Mouse (Mus musculus) limb, embryonic 15.5 days (tissue): ENCODE data around the gene Zbtb20. TPM values are rescaled to one million over a fixed set of nuclear protein-coding genes. Genes with fewer than 3 reads are reported as not detected.

Experiments used
- ATAC-seq: fragments of 200-750 bp; cut with Nextera tagmentation; 2 replicates; pipeline ENCODE4 v1.8.0; 2017; ENCODE audit warnings: low read depth, moderate TSS enrichment; ENCODE audit not compliant: insufficient number of reproducible peaks, low FRiP score, low TSS enrichment
- H3K27ac ChIP-seq: fragments of 300-500 bp; sonication (generic); 2 replicates; pipeline ENCODE4 v1.5.1; 2015; ENCODE audit warnings: moderate library complexity, mild to moderate bottlenecking, inconsistent platforms
- H3K27me3 ChIP-seq: fragments of 300-500 bp; sonication (generic); 2 replicates; pipeline ENCODE4 v1.6.1; 2015; ENCODE audit warnings: inconsistent platforms
- H3K36me3 ChIP-seq: fragments of 300-500 bp; sonication (generic); 2 replicates; pipeline ENCODE4 v1.6.1; 2015; ENCODE audit warnings: inconsistent platforms
- H3K4me1 ChIP-seq: fragments of 300-500 bp; sonication (generic); 2 replicates; pipeline ENCODE4 v1.6.1; 2015; ENCODE audit warnings: inconsistent platforms
- H3K4me2 ChIP-seq: fragments of 300-500 bp; sonication (generic); 2 replicates; pipeline ENCODE4 v1.6.1; 2015; ENCODE audit warnings: mild to moderate bottlenecking, inconsistent platforms
- H3K4me3 ChIP-seq: fragments of 300-500 bp; sonication (generic); 2 replicates; pipeline ENCODE4 v1.5.1; 2015; ENCODE audit warnings: mild to moderate bottlenecking, inconsistent platforms
- H3K9ac ChIP-seq: fragments of 300-500 bp; sonication (generic); 2 replicates; pipeline ENCODE4 v1.6.1; 2015; ENCODE audit warnings: inconsistent platforms
- H3K9me3 ChIP-seq: fragments of 300-500 bp; sonication (generic); 2 replicates; pipeline ENCODE4 v1.6.1; 2016; ENCODE audit warnings: inconsistent platforms
- WGBS: fragments of 180-500 bp; shearing (Covaris S2); methylation state at CpG from one replicate; pipeline ENCODE4 v1.1.7; 2015; 5-methylcytosine and 5-hydroxymethylcytosine counted together
- polyA plus RNA-seq: library from polyadenylated mRNA; unstranded; fragments of >200 nt; fragmentation: Nextera tagmentation; extraction: Ambion mirVana; gene quantifications from 2 replicates; pipeline ENCODE4 v1.2.1, GENCODE M21; 2015

Zbtb20 gene
- polyA plus RNA-seq, 1 experiment from 2014 or later, result 22.4 TPM

DNA sequence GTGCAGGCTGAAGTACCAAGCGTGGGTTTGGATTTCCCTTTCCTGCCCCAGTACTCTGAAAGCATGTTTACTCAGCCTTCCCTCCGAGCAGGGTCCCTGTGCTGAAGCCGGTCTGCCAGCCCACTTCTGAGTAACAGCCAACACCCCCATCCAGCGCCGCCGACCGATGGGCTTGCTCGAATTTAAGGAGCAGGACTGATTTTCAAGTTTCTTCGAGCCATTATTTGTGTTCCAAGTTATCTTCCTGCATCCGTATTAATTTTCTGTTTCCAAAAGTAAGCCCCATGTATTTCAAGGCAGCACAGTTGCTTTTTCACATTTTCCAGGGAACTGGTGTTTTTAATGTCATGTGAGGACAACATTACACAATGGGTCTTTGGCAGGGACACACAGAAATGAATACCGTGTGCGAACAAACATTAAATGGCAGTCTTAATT lies 664.0 kb downstream of the Zbtb20 start:
- Histone ChIP-seq H3K27ac (peak overlapping the region; percentile 3; the same call in 1 of the 2 replicates), H3K4me2 (no peak overlapping the region), H3K27me3 (no peaks in the 10 kb centered on the region), H3K9ac (no peak overlapping the region), H3K4me1 (no peaks in the 10 kb centered on the region), H3K9me3 (no peaks in the 10 kb centered on the region), H3K4me3 (no peak overlapping the region), H3K36me3 (no peaks in the 10 kb centered on the region)
- 66% methylated on average over 12 of the region's 12 CpGs for WGBS
- no peak for ATAC-seq

DNA sequence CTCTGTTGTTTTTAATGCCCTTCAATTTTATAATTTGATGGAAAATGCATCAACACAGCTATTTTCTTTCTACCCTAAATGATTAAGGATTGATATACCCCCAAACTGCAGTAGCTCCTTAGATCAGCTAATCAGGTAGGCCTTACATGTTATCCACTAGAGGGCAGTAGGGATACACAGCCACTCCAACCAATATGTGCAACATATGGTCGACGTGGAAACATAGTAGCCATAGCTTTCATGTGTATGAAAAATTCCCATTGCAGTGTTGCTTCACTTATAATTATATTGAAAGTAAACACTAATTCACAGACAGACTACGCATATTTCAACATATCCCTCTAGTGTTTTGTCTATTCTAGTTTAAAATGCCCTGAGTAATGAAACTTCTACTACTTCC lies 664.4 kb downstream of the Zbtb20 start:
- Histone ChIP-seq H3K9ac (no peak overlapping the region), H3K4me3 (no peak overlapping the region), H3K4me2 (no peak overlapping the region), H3K4me1 (no peaks in the 10 kb centered on the region), H3K27ac (no peak overlapping the region), H3K9me3 (no peaks in the 10 kb centered on the region), H3K27me3 (no peaks in the 10 kb centered on the region), H3K36me3 (no peaks in the 10 kb centered on the region)
- ATAC-seq, result no peak
- 28% methylated on average over 3 of the region's 3 CpGs for WGBS

DNA sequence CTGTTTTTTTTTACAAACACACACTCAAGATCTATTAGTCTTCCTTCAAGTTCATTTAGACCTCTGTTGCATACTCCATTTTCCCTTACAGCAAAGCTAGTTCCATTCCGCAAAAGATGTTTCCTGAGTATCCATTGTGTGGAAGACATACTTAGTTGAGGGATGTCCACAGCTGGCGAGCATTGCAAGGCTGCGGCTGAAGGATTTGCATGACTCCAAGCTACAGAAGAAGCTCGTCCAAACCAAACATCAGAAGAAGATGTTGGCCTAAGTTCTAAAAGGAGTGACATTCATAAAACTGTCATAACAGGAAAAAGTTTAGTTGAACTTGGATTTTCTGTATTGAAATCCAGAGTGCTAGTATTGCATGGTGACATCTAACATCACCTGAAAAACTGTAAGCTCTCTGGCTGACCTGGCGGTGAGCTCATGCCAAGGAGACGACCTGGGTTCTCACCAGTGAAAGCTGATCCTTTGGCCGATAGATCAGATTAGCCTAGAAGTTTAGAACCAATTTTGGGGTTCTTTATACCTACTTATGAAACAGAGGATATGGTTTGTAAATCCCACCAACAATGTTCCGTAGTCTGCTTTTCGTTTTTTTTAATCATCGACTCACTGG lies 665.0 kb downstream of the Zbtb20 start:
- no peak overlapping the region for H3K9ac ChIP-seq
- H3K27ac ChIP-seq, result no peak overlapping the region
- H3K4me1 ChIP-seq, result no peaks in the 10 kb centered on the region
- ATAC-seq, result no peak
- WGBS, result 87% methylated on average over 10 of the region's 10 CpGs
- no peaks in the 10 kb centered on the region for H3K36me3 ChIP-seq
- no peaks in the 10 kb centered on the region for H3K9me3 ChIP-seq
- H3K4me2 ChIP-seq, result no peak overlapping the region
- H3K4me3 ChIP-seq, result no peak overlapping the region
- H3K27me3 ChIP-seq, result no peaks in the 10 kb centered on the region

DNA sequence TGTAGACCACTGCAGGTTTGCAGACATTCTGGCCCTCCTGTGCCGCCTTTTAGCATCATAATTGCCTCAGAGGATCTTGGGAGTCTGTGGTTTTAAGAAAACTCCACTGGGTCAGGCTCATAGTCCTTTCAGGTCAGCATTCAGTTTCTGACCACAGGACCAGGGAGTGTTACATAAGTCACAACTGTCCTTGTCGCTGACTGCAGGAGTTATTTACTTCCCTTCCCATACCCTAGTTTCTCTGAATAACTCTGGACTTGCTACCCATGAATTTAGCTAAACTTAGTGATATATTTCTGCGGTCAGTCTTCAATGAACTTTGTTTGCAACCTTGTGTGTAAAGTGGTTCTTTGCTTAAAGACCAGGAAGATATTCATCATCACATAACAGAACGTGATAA lies 669.6 kb downstream of the Zbtb20 start:
- H3K4me2 ChIP-seq, result no peak overlapping the region
- H3K4me3 ChIP-seq, result no peak overlapping the region
- no peak for ATAC-seq
- H3K27ac ChIP-seq, result no peak overlapping the region
- H3K27me3 ChIP-seq, result no peaks in the 10 kb centered on the region
- no peaks in the 10 kb centered on the region for H3K9me3 ChIP-seq
- no peak overlapping the region for H3K9ac ChIP-seq
- H3K36me3 ChIP-seq, result no peaks in the 10 kb centered on the region
- peaks cover 12% of the 10 kb centered on the region for H3K4me1 ChIP-seq
- 88% methylated on average over 4 of the region's 4 CpGs for WGBS

DNA sequence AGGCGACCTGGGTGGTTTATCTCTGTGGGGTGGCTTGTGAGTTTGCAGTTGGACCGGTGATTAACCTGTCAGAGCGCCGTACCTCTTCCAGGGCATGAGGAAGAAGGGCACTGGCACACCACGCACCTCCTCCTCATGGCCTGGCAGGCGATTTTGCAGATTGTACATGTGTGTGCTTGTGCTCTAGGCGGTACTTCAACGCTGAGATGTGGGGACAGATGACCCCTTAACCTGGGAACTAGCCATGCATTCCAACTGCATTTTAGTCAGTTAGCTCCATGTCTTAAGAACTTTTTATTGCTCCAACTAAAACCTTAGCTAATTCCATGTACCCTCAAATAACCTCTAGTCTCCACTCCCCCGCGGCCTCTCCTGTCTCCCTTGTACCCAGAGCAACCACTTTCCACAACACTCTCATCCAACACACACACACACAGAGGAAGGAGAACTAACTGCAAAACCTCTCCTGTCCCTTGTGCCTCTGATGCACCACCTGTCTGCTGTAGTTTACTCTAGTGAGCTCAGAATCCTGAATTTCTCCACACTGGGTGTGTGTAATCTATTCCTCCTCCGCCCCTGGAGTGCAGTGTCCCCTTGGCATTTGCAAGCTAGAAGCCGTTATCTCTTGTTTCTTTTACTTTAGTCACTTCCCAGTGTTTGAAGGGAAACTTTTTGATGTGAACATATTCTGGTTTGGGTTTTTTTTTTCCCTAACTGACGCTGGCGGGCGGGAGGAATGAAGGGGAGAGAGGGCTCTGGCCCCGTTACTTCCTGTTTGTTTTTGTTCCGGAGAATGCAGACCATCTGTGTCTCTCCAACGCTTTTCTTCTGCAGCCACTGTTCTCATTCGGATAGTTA lies 671.9 kb downstream of the Zbtb20 start:
- H3K4me1 ChIP-seq, result peaks cover 12% of the 10 kb centered on the region
- ATAC-seq, result no peak
- no peak overlapping the region for H3K4me2 ChIP-seq
- no peak overlapping the region for H3K4me3 ChIP-seq
- H3K9ac ChIP-seq, result no peak overlapping the region
- 25% methylated on average over 19 of the region's 19 CpGs for WGBS
- H3K27me3 ChIP-seq, result no peaks in the 10 kb centered on the region
- H3K36me3 ChIP-seq, result no peaks in the 10 kb centered on the region
- no peaks in the 10 kb centered on the region for H3K9me3 ChIP-seq
- no peak overlapping the region for H3K27ac ChIP-seq

DNA sequence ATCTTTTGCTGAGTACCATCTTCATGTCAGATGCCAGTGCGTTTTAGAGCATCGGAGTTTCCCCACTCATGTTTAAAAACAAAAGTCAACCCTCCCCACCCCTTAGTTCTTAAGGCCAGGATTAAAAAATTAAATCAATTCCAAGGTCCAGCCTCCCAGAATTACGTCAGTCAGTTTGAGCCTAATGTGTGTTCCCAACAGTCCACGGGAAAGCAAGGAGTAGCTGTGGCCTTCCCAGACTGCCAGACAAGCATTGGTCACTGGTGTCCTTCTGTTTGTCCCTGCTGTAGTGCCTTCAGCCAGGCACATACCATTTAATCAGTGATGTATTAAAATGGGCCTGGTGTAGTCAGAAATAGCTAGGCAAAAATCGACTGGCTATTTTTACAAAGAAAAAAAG lies 673.1 kb downstream of the Zbtb20 start:
- H3K36me3 ChIP-seq, result no peaks in the 10 kb centered on the region
- no peaks in the 10 kb centered on the region for H3K27me3 ChIP-seq
- no peak overlapping the region for H3K27ac ChIP-seq
- H3K4me2 ChIP-seq, result no peak overlapping the region
- H3K9ac ChIP-seq, result no peak overlapping the region
- no peak for ATAC-seq
- H3K9me3 ChIP-seq, result no peaks in the 10 kb centered on the region
- H3K4me1 ChIP-seq, result peaks cover 12% of the 10 kb centered on the region
- no peak overlapping the region for H3K4me3 ChIP-seq
- 76% methylated on average over 5 of the region's 5 CpGs for WGBS

DNA sequence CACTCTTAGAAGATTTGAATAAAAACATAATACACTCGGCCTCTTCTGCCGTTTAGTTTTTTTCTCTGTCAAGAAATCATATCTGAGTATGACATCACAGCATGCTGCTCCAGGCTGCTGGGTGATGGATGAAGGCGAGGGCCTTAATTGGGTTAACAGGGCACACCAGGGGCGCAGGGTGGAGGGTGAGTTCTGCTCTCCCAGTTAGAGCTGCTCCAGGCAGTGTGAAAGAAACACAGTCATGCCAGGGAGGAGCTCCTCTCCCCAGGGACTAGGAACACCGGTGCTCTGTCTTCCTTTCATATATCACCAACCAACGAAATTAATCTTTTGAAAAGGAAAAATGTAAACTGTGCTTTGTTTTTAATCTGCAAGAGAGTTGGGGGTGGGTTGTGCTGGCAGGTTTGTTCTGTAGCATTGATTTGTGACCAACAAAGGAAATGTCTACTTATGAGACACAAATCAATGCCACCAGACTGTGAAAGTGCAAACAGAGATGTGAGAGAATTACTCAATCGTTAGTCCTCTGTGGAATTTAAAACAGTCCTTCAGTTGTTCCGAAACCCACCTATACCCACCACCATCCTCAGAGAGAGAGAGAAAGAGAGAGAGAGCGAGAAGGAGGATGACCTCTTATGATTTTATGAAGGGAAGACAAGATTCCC lies 673.9 kb downstream of the Zbtb20 start:
- Histone ChIP-seq H3K4me2 (no peak overlapping the region), H3K9me3 (no peaks in the 10 kb centered on the region), H3K4me1 (peaks cover 12% of the 10 kb centered on the region), H3K4me3 (no peak overlapping the region), H3K27me3 (no peaks in the 10 kb centered on the region), H3K9ac (no peak overlapping the region), H3K27ac (no peak overlapping the region), H3K36me3 (no peaks in the 10 kb centered on the region)
- ATAC-seq, result no peak
- 38% methylated on average over 9 of the region's 9 CpGs for WGBS

DNA sequence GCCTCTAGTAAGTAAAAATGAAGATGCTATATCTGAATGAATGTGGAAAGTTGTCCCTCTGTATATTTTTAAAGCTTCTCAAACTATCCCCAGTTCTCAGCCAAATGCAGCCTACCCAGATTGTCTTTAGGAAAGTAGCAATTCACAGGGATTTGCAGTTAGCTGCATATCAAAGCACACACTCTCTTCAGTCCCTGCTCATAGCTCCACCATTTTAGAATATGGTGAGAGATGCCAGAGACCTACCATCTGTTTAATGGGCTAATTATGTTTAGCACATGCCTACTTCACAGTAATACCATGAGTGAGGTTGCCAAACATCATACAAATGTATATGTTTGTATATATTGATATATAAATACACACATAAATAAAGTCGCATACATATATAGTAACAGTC lies 676.8 kb downstream of the Zbtb20 start:
- Histone ChIP-seq H3K9me3 (no peaks in the 10 kb centered on the region), H3K27ac (no peak overlapping the region), H3K4me1 (peaks cover 8% of the 10 kb centered on the region), H3K9ac (no peak overlapping the region), H3K36me3 (no peaks in the 10 kb centered on the region), H3K4me2 (no peak overlapping the region), H3K27me3 (no peaks in the 10 kb centered on the region), H3K4me3 (no peak overlapping the region)
- no peak for ATAC-seq
- WGBS, result 98% methylated on average over 1 of the region's 1 CpGs

DNA sequence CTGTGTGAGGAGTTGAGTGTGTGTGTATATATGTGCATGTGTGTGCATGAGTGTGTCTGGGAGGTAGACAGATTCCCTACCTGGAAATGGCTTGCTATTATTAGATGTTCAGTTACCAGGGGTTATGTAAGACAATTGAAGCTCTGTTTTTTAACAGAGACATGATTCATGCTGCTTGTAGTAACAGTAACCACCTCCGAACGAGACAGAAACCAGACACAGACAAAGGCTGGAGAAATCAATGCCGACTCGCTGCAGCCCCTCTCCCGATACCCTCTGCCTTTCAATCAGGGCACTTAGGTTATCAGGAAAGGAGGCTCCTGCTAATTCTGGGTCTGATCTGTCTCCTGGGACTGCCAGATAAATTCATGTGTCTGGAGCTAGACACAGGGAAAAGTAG lies 681.7 kb downstream of the Zbtb20 start:
- H3K9ac ChIP-seq, result no peak overlapping the region
- no peak overlapping the region for H3K4me2 ChIP-seq
- no peaks in the 10 kb centered on the region for H3K36me3 ChIP-seq
- no peak overlapping the region for H3K4me3 ChIP-seq
- ATAC-seq, result no peak
- H3K27ac ChIP-seq, result no peak overlapping the region
- WGBS, result 62% methylated on average over 5 of the region's 5 CpGs
- H3K27me3 ChIP-seq, result no peaks in the 10 kb centered on the region
- H3K4me1 ChIP-seq, result no peaks in the 10 kb centered on the region
- no peaks in the 10 kb centered on the region for H3K9me3 ChIP-seq

DNA sequence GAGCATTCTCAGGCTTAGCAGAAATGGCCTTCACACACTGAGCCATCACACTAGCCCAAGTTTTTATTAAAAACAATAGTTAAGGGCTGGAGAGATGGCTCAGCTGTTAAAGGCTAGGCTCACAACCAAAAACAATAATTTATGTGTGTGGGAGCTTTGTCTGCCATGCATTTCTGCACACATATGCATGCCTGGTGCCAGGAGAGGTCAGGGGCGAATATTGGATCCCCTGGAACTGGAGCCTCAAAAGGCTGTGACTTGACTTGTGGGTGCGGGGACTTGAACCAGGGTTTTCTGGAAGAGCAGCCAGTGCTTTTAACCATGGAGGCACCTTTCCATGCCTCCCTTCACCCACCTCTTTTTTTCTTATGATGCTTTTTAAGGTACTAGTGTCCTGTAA lies 685.6 kb downstream of the Zbtb20 start:
- H3K4me1 ChIP-seq, result no peaks in the 10 kb centered on the region
- H3K9me3 ChIP-seq, result no peaks in the 10 kb centered on the region
- H3K4me3 ChIP-seq, result no peak overlapping the region
- no peaks in the 10 kb centered on the region for H3K27me3 ChIP-seq
- no peak overlapping the region for H3K9ac ChIP-seq
- H3K4me2 ChIP-seq, result no peak overlapping the region
- no peaks in the 10 kb centered on the region for H3K36me3 ChIP-seq
- 93% methylated on average over 2 of the region's 2 CpGs for WGBS
- no peak for ATAC-seq
- H3K27ac ChIP-seq, result no peak overlapping the region

DNA sequence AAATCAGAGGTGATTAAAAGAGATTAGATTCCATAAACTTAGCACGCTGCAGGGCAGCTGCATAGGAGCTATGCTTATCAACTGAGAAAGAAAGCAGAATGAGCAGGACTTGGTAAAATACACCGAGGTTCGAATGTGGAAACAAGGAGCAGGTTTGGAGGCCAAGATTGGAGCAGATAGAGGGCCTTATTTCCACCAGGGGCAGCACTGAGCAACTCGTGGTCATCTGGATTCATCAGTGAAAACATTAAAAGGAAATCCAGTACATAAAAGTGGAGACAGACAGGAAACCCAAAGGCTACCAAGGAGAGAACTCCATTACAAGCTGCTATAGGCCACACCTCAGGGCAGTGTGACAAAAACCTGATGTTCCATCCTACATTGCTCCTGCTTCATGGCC lies 686.3 kb downstream of the Zbtb20 start:
- H3K4me3 ChIP-seq, result no peak overlapping the region
- no peak overlapping the region for H3K27ac ChIP-seq
- H3K36me3 ChIP-seq, result no peaks in the 10 kb centered on the region
- H3K9ac ChIP-seq, result no peak overlapping the region
- no peaks in the 10 kb centered on the region for H3K4me1 ChIP-seq
- H3K4me2 ChIP-seq, result no peak overlapping the region
- WGBS, result 81% methylated on average over 4 of the region's 4 CpGs
- ATAC-seq, result no peak
- no peaks in the 10 kb centered on the region for H3K27me3 ChIP-seq
- H3K9me3 ChIP-seq, result no peaks in the 10 kb centered on the region

DNA sequence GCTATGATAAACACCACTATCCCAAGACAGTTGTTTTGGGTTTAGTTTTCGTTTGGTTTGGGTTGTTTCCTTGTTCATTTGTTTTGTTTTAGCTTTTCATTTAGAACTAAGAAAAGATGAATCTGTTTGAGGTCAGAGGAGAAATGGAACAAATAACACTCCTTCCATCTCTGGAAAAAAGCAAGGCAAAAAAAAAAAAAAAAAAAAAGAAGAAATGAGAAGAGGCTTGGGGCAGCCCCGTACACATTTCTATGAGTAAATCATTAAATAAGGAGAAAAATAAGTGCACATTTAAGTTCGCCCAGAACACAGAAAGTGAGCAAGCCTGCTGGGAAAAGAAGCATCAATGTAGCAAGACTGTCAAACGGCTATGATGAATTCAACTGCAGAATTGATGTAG lies 690.2 kb downstream of the Zbtb20 start:
- ATAC-seq, result no peak
- H3K27me3 ChIP-seq, result no peaks in the 10 kb centered on the region
- no peak overlapping the region for H3K4me3 ChIP-seq
- H3K4me2 ChIP-seq, result no peak overlapping the region
- H3K9me3 ChIP-seq, result no peaks in the 10 kb centered on the region
- no peaks in the 10 kb centered on the region for H3K4me1 ChIP-seq
- no peak overlapping the region for H3K27ac ChIP-seq
- 76% methylated on average over 4 of the region's 4 CpGs for WGBS
- no peak overlapping the region for H3K9ac ChIP-seq
- no peaks in the 10 kb centered on the region for H3K36me3 ChIP-seq
